Mouse (Mus musculus) hindbrain, embryonic 16.5 days (tissue): ENCODE measurements at regions not wholly inside any gene's neighbourhood (a gene's known extent, or its start where the extent isn't known, plus 50 kb on each side); places are given as distances from the start of the nearest gene placed in this dataset.

Experiments
- ATAC-seq: fragments of 200-750 bp; cut with Nextera tagmentation; 2 replicates; pipeline ENCODE4 v1.8.0; 2017; ENCODE audit warnings: moderate TSS enrichment, moderate library complexity
- H3K27ac ChIP-seq: fragments of 300-500 bp; sonication (generic); 2 replicates; pipeline ENCODE4 v1.5.1; 2014; ENCODE audit warnings: low read depth, mild to moderate bottlenecking, control low read depth, low read length, moderate library complexity
- H3K27me3 ChIP-seq: fragments of 300-500 bp; sonication (generic); replicated peaks from 2 replicates; pipeline ENCODE4 v1.6.1; 2014; ENCODE audit warnings: low read length; ENCODE audit not compliant: control insufficient read depth, insufficient read depth
- H3K36me3 ChIP-seq: fragments of 300-500 bp; sonication (generic); 2 replicates; pipeline ENCODE4 v1.6.1; 2014; ENCODE audit warnings: mild to moderate bottlenecking, low read length, moderate library complexity, mixed read lengths; ENCODE audit not compliant: control insufficient read depth, insufficient read depth
- H3K4me1 ChIP-seq: fragments of 300-500 bp; sonication (generic); 2 replicates; pipeline ENCODE4 v1.6.1; 2014; ENCODE audit warnings: low read depth, low read length; ENCODE audit not compliant: control insufficient read depth, insufficient read depth
- H3K4me2 ChIP-seq: fragments of 300-500 bp; sonication (generic); 2 replicates; pipeline ENCODE4 v1.6.1; 2014; ENCODE audit warnings: mild to moderate bottlenecking, low read length, control low read depth, moderate library complexity
- H3K4me3 ChIP-seq: fragments of 300-500 bp; sonication (generic); 2 replicates; pipeline ENCODE4 v1.5.1; 2014; ENCODE audit warnings: mild to moderate bottlenecking, low read length, control low read depth, moderate library complexity
- H3K9ac ChIP-seq: fragments of 300-500 bp; sonication (generic); 2 replicates; pipeline ENCODE4 v1.6.1; 2014; ENCODE audit warnings: low read depth, mild to moderate bottlenecking, control low read depth, low read length, moderate library complexity
- H3K9me3 ChIP-seq: fragments of 300-500 bp; sonication (generic); 2 replicates; pipeline ENCODE4 v1.6.1; 2014; ENCODE audit warnings: mild to moderate bottlenecking, low read length, moderate library complexity; ENCODE audit not compliant: control insufficient read depth
- WGBS: fragments of 180-500 bp; shearing (Covaris S2); extraction: QIAGEN DNeasy Blood & Tissue Kit; methylation state at CpG from one replicate; pipeline ENCODE4 v1.1.7; 2014; 5-methylcytosine and 5-hydroxymethylcytosine counted together

DNA sequence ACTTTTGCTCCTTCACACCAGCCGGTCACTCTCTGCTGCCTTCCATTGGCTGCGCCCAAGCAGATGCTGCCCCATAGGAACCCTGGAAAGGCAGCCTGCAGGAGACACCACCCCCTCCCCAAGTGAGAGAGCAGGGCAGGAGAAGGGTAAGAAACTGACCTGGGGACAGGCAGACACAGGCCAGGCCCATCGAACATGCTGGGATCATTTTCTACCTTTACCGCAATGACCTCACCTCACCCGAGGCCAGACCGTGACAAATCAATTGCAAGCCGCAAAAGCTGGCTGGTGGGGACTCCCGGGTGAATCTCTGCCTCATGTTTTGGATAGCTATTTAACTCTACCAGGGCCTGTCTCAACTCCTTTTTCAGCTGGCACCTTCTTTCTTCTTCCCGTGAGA, 168.9 kb downstream of the Zfp365 start:
- H3K4me2 ChIP-seq, result no peak overlapping the region
- H3K27me3 ChIP-seq, result no peaks in the 10 kb centered on the region
- no peak overlapping the region for H3K27ac ChIP-seq
- no peaks in the 10 kb centered on the region for H3K36me3 ChIP-seq
- H3K9ac ChIP-seq, result no peak overlapping the region
- H3K4me3 ChIP-seq, result no peak overlapping the region
- no peak for ATAC-seq
- H3K4me1 ChIP-seq, result no peaks in the 10 kb centered on the region
- 49% methylated on average over 9 of the region's 9 CpGs for WGBS
- no peaks in the 10 kb centered on the region for H3K9me3 ChIP-seq

DNA sequence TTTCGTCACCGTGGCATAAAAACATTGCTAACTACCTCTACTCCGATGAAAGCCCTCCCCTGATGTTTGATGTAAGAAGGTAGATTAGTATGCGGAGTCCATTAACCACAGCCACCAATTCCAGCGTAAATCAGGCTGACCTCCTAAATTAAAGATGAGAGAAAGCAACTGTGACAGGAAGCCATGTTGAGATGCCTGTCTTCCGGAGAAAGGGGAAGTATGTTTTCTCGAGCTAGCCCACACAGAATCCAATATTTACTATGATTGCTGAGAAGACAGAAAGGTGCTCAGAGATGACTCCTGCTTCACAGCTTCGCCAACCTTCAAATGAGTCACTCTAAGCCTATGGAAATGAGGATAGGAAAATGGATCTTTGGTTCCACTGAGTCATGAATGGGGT, 169.6 kb downstream of the Zfp365 start:
- Histone ChIP-seq H3K36me3 (no peaks in the 10 kb centered on the region), H3K9me3 (no peaks in the 10 kb centered on the region), H3K4me2 (no peak overlapping the region), H3K4me1 (no peaks in the 10 kb centered on the region), H3K4me3 (no peak overlapping the region), H3K9ac (no peak overlapping the region), H3K27me3 (no peaks in the 10 kb centered on the region), H3K27ac (no peak overlapping the region)
- 58% methylated on average over 8 of the region's 8 CpGs for WGBS
- ATAC-seq, result no peak

DNA sequence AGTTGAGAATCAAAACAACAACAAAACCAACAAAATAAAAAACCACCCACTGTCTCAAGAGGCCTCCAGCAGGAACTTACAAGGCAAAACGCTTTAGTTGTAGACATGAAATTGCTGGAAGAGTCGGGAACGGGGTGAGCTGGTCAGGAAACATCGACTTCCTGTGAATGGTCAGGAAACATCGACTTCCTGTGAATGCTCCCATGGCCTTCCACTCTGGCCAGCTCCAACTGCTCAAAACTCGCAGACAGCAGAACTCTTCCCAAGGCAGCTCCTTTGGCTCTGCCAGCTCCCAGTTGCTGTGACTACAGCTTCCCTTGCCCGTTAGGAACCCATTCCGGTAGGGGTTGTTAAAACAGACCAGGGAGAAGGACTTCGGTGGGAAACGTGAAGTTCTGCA, 170.2 kb downstream of the Zfp365 start:
- ATAC-seq, result no peak
- no peak overlapping the region for H3K4me2 ChIP-seq
- no peak overlapping the region for H3K27ac ChIP-seq
- WGBS, result 79% methylated on average over 10 of the region's 10 CpGs
- H3K27me3 ChIP-seq, result no peaks in the 10 kb centered on the region
- no peak overlapping the region for H3K4me3 ChIP-seq
- no peak overlapping the region for H3K9ac ChIP-seq
- H3K4me1 ChIP-seq, result no peaks in the 10 kb centered on the region
- H3K36me3 ChIP-seq, result no peaks in the 10 kb centered on the region
- no peaks in the 10 kb centered on the region for H3K9me3 ChIP-seq

DNA sequence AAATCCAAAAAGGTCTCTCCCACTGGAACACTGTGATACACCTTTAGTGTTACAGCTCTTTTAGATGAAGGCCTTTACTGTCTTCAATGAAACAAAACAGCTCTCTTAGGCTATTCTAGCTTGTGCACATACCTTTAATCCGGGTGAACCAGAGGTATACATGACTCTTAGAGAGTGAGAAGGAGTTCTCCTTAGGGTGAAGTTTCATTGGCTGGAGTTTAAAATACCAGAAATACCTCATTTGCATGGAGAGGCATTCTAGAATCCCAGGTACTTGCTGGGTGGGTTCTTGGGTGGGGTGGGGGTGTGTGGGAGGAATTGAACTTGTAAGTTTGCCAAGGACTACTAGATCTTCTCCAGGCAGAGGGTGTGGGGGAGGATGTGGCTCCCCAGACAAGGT, 173.3 kb downstream of the Zfp365 start:
- H3K9ac ChIP-seq, result no peak overlapping the region
- no peak overlapping the region for H3K4me3 ChIP-seq
- no peaks in the 10 kb centered on the region for H3K4me1 ChIP-seq
- no peaks in the 10 kb centered on the region for H3K9me3 ChIP-seq
- ATAC-seq, result no peak
- H3K36me3 ChIP-seq, result no peaks in the 10 kb centered on the region
- WGBS, result 56% methylated on average over 1 of the region's 1 CpGs
- no peak overlapping the region for H3K27ac ChIP-seq
- H3K4me2 ChIP-seq, result no peak overlapping the region
- H3K27me3 ChIP-seq, result no peaks in the 10 kb centered on the region

DNA sequence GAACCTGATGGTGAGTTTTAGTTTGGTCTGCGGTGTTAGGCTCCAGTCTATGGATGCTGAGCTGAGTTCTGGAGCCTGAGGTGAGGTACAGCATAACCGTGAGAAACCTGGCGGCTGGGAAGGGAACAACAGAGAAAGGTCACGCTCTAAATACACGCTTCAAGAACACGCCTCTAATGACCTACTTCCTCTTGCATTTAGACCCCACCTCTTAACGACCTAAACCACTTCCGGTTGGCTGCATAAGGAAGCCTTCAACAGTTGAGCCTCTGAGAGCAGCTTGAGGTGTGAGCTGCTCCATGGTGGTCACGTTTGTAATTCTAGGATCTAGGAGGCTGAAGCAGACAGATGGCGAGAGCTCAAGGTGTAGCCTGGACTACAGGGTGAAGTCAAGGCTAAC, 175.8 kb downstream of the Zfp365 start:
- Histone ChIP-seq H3K27me3 (no peaks in the 10 kb centered on the region), H3K4me2 (no peak overlapping the region), H3K9ac (no peak overlapping the region), H3K9me3 (no peaks in the 10 kb centered on the region), H3K36me3 (no peaks in the 10 kb centered on the region), H3K4me3 (no peak overlapping the region), H3K27ac (no peak overlapping the region), H3K4me1 (no peaks in the 10 kb centered on the region)
- no peak for ATAC-seq
- 89% methylated on average over 10 of the region's 10 CpGs for WGBS

DNA sequence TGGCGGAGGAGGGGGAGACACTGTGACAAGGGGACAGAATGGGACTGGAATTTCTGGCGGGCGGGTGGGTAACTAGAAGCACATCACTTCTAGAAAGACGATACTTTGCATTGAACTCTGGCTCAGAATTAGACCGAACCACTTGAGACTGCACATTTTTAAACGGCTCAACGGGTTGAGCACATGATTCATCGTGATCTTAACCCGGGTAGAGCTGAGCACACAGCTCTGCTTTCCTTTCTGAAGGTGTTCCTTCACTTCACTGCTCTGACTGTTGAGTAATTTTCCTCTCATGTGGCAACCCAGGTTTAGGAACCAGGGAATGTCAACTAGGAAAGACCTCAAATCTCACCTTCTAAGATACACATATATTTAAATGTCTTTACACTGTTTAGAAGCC, 180.9 kb downstream of the Zfp365 start:
- H3K9ac ChIP-seq, result no peak overlapping the region
- H3K4me3 ChIP-seq, result no peak overlapping the region
- H3K4me2 ChIP-seq, result no peak overlapping the region
- H3K27ac ChIP-seq, result no peak overlapping the region
- no peaks in the 10 kb centered on the region for H3K36me3 ChIP-seq
- no peak for ATAC-seq
- H3K27me3 ChIP-seq, result no peaks in the 10 kb centered on the region
- no peaks in the 10 kb centered on the region for H3K9me3 ChIP-seq
- H3K4me1 ChIP-seq, result no peaks in the 10 kb centered on the region
- WGBS, result 86% methylated on average over 9 of the region's 9 CpGs

DNA sequence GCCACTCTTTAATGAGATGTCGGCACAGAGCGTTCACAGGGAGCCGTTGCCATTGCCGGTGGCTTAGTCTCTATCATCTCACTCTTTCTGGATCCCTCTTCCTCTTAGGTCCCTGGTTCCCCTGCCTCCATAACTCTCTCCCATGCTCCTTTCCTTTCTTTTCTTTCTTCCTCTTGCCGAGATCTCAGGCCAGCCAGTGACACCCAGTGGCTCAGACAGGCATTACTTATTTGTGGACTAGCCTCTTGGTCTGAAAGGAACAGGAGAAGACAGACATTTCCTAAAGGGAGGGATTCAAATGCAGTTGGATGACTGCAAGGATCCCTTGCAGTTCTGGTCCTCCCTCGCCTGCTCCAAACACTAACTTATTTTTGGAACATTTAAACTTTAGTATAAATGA, 180.5 kb upstream of the Ado start:
- 60% methylated on average over 6 of the region's 6 CpGs for WGBS

DNA sequence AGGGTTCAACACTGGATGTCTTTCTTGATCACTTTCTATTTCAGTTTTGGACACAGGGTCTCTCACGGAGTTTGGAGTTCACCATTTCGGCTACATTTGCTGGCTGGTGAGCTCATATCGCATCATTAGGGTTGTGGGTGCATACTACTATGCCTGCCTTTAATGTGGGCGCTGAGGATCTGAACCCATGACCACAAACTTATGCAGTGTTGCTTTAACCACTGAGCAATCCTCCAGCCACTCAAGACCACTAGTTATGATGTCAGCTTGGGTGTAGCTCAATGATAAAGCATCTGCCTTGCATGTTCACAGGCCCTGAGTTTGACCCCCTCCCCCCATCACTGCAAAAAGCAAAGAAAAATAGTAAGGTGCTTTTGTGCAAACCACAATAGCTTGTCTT, 178.8 kb upstream of the Ado start:
- Histone ChIP-seq H3K27me3 (no peaks in the 10 kb centered on the region), H3K9ac (no peak overlapping the region), H3K9me3 (no peaks in the 10 kb centered on the region), H3K4me3 (no peak overlapping the region), H3K27ac (no peak overlapping the region), H3K4me2 (no peak overlapping the region), H3K36me3 (no peaks in the 10 kb centered on the region), H3K4me1 (no peaks in the 10 kb centered on the region)
- ATAC-seq, result no peak
- 95% methylated on average over 4 of the region's 4 CpGs for WGBS

More for the DNA sequence above, 180.5 kb upstream of the Ado start:
- Histone ChIP-seq H3K4me2 (no peak overlapping the region), H3K27me3 (no peaks in the 10 kb centered on the region), H3K4me3 (no peak overlapping the region), H3K9ac (no peak overlapping the region), H3K27ac (no peak overlapping the region), H3K36me3 (no peaks in the 10 kb centered on the region), H3K9me3 (no peaks in the 10 kb centered on the region), H3K4me1 (no peaks in the 10 kb centered on the region)
- peak; percentile 70 for ATAC-seq

DNA sequence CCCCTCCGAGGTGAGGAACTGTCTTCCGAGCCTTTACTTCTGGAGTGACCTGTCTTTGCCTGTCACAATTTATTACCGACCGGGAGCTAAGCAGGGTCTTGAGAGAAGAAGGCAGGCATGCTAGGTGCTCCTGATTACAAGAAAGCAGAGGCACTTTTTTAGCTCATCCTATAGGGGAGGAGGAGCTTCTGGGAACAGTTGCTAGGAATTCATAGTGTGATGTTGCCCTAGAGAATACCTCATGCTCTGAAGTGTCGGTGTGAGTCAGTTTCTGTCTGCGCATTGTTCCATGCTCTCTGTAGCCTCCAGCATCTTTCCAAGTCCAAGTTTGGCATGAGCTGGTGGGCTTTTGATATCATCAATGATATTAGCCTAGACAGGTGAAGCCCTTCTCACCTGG, 178.0 kb upstream of the Ado start:
- Histone ChIP-seq H3K4me3 (no peak overlapping the region), H3K36me3 (no peaks in the 10 kb centered on the region), H3K4me1 (no peaks in the 10 kb centered on the region), H3K9ac (no peak overlapping the region), H3K9me3 (no peaks in the 10 kb centered on the region), H3K27ac (no peak overlapping the region), H3K27me3 (no peaks in the 10 kb centered on the region), H3K4me2 (no peak overlapping the region)
- no peak for ATAC-seq
- WGBS, result 92% methylated on average over 6 of the region's 6 CpGs

DNA sequence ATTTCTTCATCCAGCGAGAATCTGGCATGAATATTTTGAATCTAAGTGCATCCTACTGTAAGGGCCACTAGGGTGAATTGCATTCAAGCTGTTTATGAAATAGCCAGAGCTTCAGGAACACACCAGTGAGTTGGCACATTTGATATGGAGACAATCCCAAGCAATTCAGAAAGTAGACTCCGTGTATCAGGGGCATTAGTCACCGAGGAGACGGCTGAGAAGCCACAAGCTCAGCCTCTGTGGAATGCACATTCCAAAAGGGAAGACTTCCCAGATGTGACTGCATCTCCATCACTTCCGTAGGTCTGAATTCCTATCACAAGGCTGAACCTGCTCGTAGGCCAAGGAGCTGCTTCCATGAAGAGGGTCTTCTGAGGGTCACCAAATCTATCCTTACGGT, 177.6 kb upstream of the Ado start:
- H3K4me1 ChIP-seq, result no peaks in the 10 kb centered on the region
- no peak overlapping the region for H3K4me3 ChIP-seq
- no peaks in the 10 kb centered on the region for H3K9me3 ChIP-seq
- H3K9ac ChIP-seq, result no peak overlapping the region
- no peak overlapping the region for H3K27ac ChIP-seq
- 78% methylated on average over 7 of the region's 7 CpGs for WGBS
- H3K36me3 ChIP-seq, result no peaks in the 10 kb centered on the region
- H3K4me2 ChIP-seq, result no peak overlapping the region
- H3K27me3 ChIP-seq, result no peaks in the 10 kb centered on the region
- no peak for ATAC-seq
